Mouse (Mus musculus) stomach, embryonic 16.5 days (tissue): ENCODE data around the gene Eef1b2. TPM values are rescaled to one million over a fixed set of nuclear protein-coding genes. Genes with fewer than 3 reads are reported as not detected.
"Not testable (repeated sequence)": the region's sequence is repeated elsewhere in the genome, so short reads cannot be mapped to it uniquely, and the experiment has no call there.

Source experiments
- ATAC-seq: fragments of 200-750 bp; cut with Nextera tagmentation; 2 replicates; pipeline ENCODE4 v1.8.0; 2017; ENCODE audit warnings: moderate number of reproducible peaks, moderate TSS enrichment; ENCODE audit not compliant: insufficient read depth, low FRiP score
- H3K27ac ChIP-seq: fragments of 300-500 bp; sonication (generic); 2 replicates; pipeline ENCODE4 v1.5.1; 2014; ENCODE audit warnings: low read length
- H3K27me3 ChIP-seq: fragments of 300-500 bp; sonication (generic); 2 replicates; pipeline ENCODE4 v1.6.1; 2014; ENCODE audit warnings: low read length, control low read depth, mixed read lengths; ENCODE audit not compliant: control insufficient read depth, insufficient read depth
- H3K36me3 ChIP-seq: fragments of 300-500 bp; sonication (generic); 2 replicates; pipeline ENCODE4 v1.6.1; 2014; ENCODE audit warnings: low read length; ENCODE audit not compliant: control insufficient read depth, insufficient read depth
- H3K4me1 ChIP-seq: fragments of 300-500 bp; sonication (generic); 2 replicates; pipeline ENCODE4 v1.6.1; 2014; ENCODE audit warnings: low read length, control low read depth, mixed read lengths; ENCODE audit not compliant: control insufficient read depth, insufficient read depth
- H3K4me2 ChIP-seq: fragments of 300-500 bp; sonication (generic); 2 replicates; pipeline ENCODE4 v1.6.1; 2014; ENCODE audit warnings: low read depth, low read length, mixed read lengths
- H3K4me3 ChIP-seq: fragments of 300-500 bp; sonication (generic); replicated peaks from 2 replicates; pipeline ENCODE4 v1.5.1; 2014; ENCODE audit warnings: mild to moderate bottlenecking, low read length
- H3K9ac ChIP-seq: fragments of 300-500 bp; sonication (generic); 2 replicates; pipeline ENCODE4 v1.6.1; 2014; ENCODE audit warnings: low read length
- H3K9me3 ChIP-seq: fragments of 300-500 bp; sonication (generic); replicated peaks from 2 replicates; pipeline ENCODE4 v1.6.1; 2016; ENCODE audit warnings: low read length, control low read depth; ENCODE audit not compliant: control insufficient read depth
- WGBS: fragments of 180-500 bp; shearing (Covaris S2); extraction: QIAGEN DNeasy Blood & Tissue Kit; methylation state at CpG from one replicate; pipeline ENCODE4 v1.1.7; 2014; 5-methylcytosine and 5-hydroxymethylcytosine counted together
- polyA plus RNA-seq: library from polyadenylated mRNA; unstranded; fragments of >200 nt; fragmentation: Nextera tagmentation; extraction: Ambion mirVana; gene quantifications from 2 replicates; pipeline ENCODE4 v1.2.1, GENCODE M21; 2015

Eef1b2 gene
- polyA plus RNA-seq, 1 experiment from 2014 or later = 464 TPM

DNA sequence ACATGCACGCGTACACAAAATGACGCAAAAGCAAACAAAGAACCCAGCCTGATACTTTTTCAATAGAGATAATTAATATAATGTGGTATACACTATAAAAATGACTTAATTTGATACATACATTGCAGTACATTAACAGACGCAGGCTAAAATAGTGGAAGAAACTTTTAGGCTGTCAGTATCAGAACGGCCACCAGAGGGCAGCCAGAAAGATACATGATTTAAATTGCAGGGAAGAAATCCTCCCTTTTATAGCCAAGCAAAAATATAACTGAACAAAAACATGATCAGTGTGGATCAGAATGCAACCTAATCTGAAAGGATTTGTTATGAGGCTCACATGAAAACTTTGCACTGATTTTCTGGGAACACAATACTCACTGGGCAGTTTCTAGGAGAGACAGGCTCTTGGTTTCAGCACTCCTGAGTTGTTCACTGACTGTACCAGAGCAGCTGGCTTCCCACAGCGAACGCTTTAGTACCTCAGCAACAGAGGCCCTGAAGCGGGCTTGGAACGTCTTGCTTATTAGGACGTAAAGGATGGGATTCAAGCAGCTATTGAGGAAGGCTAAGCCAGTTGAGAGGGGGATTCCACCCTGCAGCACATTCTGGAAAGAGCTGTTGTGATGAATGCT, 6.1 kb downstream of the Eef1b2 start:
- no peak for ATAC-seq
- Histone ChIP-seq H3K27ac (no peak overlapping the region), H3K4me3 (no peak overlapping the region), H3K4me2 (no peak overlapping the region), H3K9ac (no peak overlapping the region), H3K27me3 (no peaks in the 10 kb centered on the region), H3K36me3 (peaks cover 16% of the 10 kb centered on the region; the same call in 1 of the 2 replicates), H3K4me1 (peaks cover 6% of the 10 kb centered on the region), H3K9me3 (no peaks in the 10 kb centered on the region)
- 58% methylated on average over 10 of the region's 10 CpGs for WGBS

DNA sequence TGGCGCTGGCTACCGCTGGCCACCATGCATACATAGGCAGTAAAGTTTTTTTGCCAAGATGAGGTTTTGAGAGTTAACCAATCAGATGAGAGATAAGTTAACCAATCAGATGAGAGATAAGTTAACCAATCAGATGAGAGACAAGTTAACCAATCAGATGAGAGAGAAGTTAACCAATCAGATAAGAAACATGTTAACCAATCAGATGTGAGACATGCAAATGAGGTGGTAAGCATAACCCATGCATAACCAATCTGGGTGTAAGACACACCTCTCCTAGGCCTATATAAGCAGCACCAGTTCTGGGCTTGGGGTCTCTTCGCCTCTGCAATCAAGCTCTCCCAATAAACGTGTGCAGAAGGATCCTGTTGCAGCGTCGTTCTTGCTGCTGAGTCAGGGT, 8.8 kb downstream of the Eef1b2 start:
- ATAC-seq, H3K27me3 ChIP-seq, H3K4me1 ChIP-seq, H3K4me3 ChIP-seq, H3K9ac ChIP-seq, H3K27ac ChIP-seq, H3K4me2 ChIP-seq, H3K36me3 ChIP-seq, H3K9me3 ChIP-seq: not testable (repeated sequence)
- WGBS = 93% methylated on average over 6 of the region's 6 CpGs

DNA sequence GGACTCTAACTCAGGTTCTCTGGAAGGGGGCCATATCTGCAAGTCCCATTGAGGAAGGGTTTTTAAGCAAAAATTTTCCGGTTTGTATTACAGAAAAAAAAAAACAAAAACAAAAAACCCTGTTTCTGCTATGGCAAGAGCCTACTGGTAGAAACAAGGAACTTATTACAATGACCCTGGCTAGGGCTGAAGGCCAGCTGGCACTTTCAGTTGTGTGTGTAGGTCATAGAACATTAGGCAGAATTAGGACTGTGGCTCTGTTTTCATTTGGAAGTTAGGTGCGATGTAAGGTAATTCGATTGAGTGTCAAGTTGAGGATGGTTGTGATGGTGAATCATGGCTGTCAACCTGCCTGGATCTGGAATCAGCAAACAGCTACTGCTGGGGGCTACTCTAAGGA, 11.9 kb downstream of the Eef1b2 start:
- WGBS = 81% methylated on average over 3 of the region's 3 CpGs
- no peak overlapping the region for H3K4me2 ChIP-seq
- no peak for ATAC-seq
- H3K4me1 ChIP-seq = no peaks in the 10 kb centered on the region
- H3K36me3 ChIP-seq = no peaks in the 10 kb centered on the region
- H3K27ac ChIP-seq = no peak overlapping the region
- H3K27me3 ChIP-seq = no peaks in the 10 kb centered on the region
- H3K9me3 ChIP-seq = no peaks in the 10 kb centered on the region
- H3K9ac ChIP-seq = no peak overlapping the region
- no peak overlapping the region for H3K4me3 ChIP-seq

DNA sequence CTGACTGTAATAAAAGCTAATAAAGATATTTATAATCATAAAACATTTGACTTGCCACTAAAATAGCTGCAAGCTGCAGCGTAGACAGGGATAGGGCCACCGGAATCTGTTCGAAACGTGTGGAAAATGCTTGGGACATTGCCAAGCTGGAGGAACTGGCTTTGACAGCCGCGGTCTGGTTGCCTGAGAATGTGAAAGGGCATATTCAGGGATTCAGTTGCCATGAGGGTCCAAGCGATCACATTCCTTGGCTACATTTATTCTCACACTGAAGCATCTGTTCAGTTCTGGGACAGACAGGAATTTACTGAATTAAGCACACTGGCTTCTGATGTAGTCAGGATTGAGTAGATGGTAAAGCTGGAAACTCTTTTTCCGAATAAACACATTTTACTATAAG, 14.2 kb downstream of the Eef1b2 start:
- Histone ChIP-seq H3K9me3 (no peaks in the 10 kb centered on the region), H3K36me3 (no peaks in the 10 kb centered on the region), H3K4me2 (no peak overlapping the region), H3K9ac (no peak overlapping the region), H3K27ac (no peak overlapping the region), H3K4me3 (no peak overlapping the region), H3K27me3 (no peaks in the 10 kb centered on the region), H3K4me1 (0 out of 2 replicates have a peak, but pooled peaks cover 1% of the 10 kb centered on the region)
- WGBS = 49% methylated on average over 8 of the region's 8 CpGs
- ATAC-seq = no peak

DNA sequence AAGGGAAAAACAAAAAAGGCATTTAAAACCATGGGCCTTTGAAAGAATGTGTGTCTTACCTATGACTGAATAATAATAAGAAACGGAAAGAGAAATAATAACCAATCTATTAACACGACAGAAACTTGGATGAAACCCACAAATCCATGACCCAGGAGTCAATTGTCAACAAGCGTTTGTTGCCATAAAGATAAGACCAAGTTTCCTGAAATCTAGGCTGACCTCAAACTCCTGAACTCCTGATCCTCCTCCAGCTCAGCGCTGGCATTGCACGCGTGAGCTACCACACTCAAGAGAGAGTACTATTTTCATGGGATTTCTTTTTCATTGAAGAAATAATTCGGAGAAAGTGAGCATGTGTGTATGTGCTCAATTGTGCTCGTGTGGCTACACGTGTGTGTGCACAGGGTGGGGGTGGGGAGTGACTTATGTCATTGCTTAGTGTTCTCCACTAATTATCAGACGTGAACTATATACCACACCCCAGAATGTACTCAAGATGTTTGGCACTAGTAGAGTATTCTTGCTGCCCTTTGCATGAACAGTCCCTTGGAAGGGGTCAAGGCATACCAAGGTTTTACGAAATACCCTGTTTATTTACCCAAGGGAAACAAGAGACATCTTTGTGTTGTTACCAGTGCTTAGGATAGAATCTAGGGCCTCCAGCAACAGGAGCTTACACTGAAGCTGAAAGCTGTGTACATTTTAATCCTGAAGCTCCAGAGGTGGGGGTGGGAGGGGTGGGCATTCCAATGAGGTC, 15.9 kb downstream of the Eef1b2 start:
- 0 out of 2 replicates have a peak, but pooled peaks cover 2% of the 10 kb centered on the region for H3K4me1 ChIP-seq
- no peak overlapping the region for H3K27ac ChIP-seq
- H3K4me2 ChIP-seq = no peak overlapping the region
- H3K9me3 ChIP-seq = no peaks in the 10 kb centered on the region
- no peak overlapping the region for H3K4me3 ChIP-seq
- no peak for ATAC-seq
- no peaks in the 10 kb centered on the region for H3K27me3 ChIP-seq
- WGBS = 72% methylated on average over 11 of the region's 11 CpGs
- H3K36me3 ChIP-seq = no peaks in the 10 kb centered on the region
- H3K9ac ChIP-seq = no peak overlapping the region

DNA sequence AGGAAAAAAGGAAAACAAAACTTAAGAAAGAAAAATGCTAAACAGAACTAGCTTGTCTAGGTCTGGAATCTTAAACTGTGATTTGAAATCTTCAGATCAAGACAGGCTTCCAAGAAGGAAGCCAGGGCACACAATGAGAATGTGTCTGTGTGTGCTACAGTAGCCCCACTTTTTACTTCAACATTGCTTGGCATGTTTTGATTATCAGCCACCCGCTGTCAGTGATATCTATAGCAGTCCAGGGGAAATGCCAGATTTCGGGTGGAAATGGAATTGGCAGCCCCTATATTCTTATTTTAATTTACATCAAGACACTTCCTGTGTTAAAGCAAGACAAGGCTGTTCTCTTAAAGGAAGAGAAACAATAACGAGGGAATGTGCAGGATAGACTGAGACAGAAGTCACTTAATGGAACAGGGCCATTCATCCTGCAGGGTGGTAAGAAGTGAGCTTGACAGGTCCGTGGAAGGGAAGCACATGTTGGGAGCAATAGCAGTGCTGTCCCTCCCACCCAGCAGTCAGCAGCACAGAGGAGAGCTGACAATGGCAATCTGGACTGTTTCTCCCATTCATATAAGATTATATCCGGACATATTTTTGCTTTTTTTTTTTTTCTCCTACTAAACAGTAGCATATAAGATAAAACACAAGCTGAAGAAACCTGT, 19.4 kb downstream of the Eef1b2 start:
- Histone ChIP-seq H3K36me3 (no peaks in the 10 kb centered on the region), H3K27ac (no peak overlapping the region), H3K9ac (no peak overlapping the region), H3K27me3 (no peaks in the 10 kb centered on the region), H3K4me3 (no peak overlapping the region), H3K4me1 (0 out of 2 replicates have a peak, but pooled peaks cover 2% of the 10 kb centered on the region), H3K9me3 (no peaks in the 10 kb centered on the region; the same call in 1 of the 2 replicates), H3K4me2 (no peak overlapping the region)
- WGBS = 34% methylated on average over 5 of the region's 5 CpGs
- no peak for ATAC-seq

DNA sequence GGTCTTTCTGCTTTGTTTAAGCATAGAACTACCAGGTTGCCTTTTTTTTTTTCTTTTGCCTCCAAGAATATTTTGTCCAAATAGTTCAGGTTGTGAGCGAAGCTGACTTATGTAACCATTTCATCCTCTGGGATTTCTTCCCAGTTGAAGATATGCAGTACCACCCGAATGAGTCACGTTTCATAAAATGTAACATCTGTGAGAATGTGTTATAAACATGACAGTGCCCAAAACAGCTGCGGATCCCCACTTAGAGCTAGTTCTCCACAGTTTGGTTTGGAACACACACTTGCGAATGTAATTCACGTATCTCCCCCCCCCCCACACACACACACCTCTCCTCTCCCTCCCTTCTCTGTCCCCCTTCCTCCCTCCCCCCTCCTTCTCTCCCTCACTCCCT, 22.8 kb downstream of the Eef1b2 start:
- Histone ChIP-seq H3K27me3 (no peaks in the 10 kb centered on the region), H3K27ac (no peak overlapping the region), H3K9ac (no peak overlapping the region), H3K4me2 (no peak overlapping the region), H3K36me3 (no peaks in the 10 kb centered on the region), H3K4me3 (no peak overlapping the region), H3K9me3 (no peaks in the 10 kb centered on the region; the same call in 1 of the 2 replicates), H3K4me1 (0 out of 2 replicates have a peak, but pooled peaks cover 2% of the 10 kb centered on the region)
- WGBS = 71% methylated on average over 6 of the region's 6 CpGs
- ATAC-seq = no peak

DNA sequence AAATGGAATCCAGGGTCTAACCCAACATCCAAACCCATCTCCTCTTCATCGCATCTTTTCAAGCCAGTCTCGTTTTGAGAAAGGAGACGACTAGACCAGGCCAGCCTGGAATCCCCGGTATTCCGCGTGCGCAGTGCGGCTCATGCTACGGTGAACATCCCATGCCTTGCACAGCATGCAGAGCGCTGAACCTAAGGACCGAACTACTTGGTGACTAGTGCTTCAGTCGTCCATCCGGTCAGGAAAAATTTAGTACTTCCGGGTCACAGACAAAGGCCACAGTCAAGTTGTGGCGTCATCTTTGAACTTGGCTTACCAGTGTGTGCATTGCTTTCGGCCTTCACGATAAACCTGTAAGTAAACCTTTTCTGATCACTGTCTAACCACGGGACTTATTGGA, 23.7 kb downstream of the Eef1b2 start:
- no peak for ATAC-seq
- Histone ChIP-seq H3K9me3 (no peaks in the 10 kb centered on the region; the same call in 1 of the 2 replicates), H3K4me3 (no peak overlapping the region), H3K27me3 (no peaks in the 10 kb centered on the region), H3K4me2 (no peak overlapping the region), H3K36me3 (no peaks in the 10 kb centered on the region), H3K9ac (no peak overlapping the region), H3K27ac (no peak overlapping the region), H3K4me1 (0 out of 2 replicates have a peak, but pooled peaks cover 2% of the 10 kb centered on the region)
- 91% methylated on average over 18 of the region's 18 CpGs for WGBS

DNA sequence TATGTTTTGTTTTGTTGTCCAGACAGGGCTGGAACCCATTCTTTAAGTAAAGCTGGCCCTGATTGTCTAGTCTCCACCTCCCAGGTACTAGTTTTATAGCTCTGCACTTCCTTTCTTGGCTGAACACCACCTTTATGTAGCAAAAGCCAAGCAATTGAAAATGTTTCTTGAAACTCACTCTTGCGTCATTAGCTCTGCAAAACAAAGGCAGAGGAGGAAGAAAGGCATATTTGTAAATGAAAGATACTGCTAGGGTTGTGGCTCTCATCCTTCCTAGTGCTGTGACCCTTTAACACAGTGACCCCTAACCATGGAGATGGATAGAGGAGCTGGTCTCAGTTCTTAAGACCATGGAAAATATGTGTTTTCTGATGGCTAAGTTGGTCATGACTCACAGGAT, 25.0 kb downstream of the Eef1b2 start:
- no peak for ATAC-seq
- H3K9ac ChIP-seq = no peak overlapping the region
- no peaks in the 10 kb centered on the region for H3K36me3 ChIP-seq
- no peaks in the 10 kb centered on the region; the same call in 1 of the 2 replicates for H3K9me3 ChIP-seq
- no peak overlapping the region for H3K4me2 ChIP-seq
- no peaks in the 10 kb centered on the region for H3K4me1 ChIP-seq
- no peaks in the 10 kb centered on the region for H3K27me3 ChIP-seq
- H3K27ac ChIP-seq = no peak overlapping the region
- WGBS = 71% methylated on average over 1 of the region's 1 CpGs
- no peak overlapping the region for H3K4me3 ChIP-seq
